Mouse (Mus musculus) B cell, adult 62 days (primary cell): ENCODE measurements around the gene Rp2. TPM values are rescaled to one million over a fixed set of nuclear protein-coding genes. Genes with fewer than 3 reads are reported as not detected.

ENCODE experiments used
- total RNA-seq: library from RNA; stranded (reverse); gene quantifications from 4 replicates; pipeline ENCODE4 v1.2.4, GENCODE M21; 2023

Gene Rp2
- 37.2 to 41.4 TPM (median 37.8 TPM) in 4 replicates for total RNA-seq

GRCm38 (mm10) chrX:20364391-20365365 is at the start of gene Rp2:
Rp2 (plus strand) TSS chrX:20364481.

GRCm38 (mm10) chrX:20425140-20425838 is 61.0 kb downstream of the Rp2 start, which contains the start of gene Jade3:
Jade3 (plus strand) TSS chrX:20425688.

Other genes with a start within 250 kb of the Rp2 start
- gene Slc9a7, start 72.7 kb upstream of the Rp2 start, total RNA-seq: 127 to 142 TPM (median 133 TPM) in 4 replicates
- gene Jade3, start 61.2 kb downstream of the Rp2 start, total RNA-seq: 3.0 to 5.5 TPM (median 4.4 TPM) in 4 replicates
- gene Rgn, start 185.3 kb downstream of the Rp2 start, total RNA-seq: not detected in 4 replicates